14 mouse cellular contexts compared by ENCODE assay signal in the genomic region with DNA sequence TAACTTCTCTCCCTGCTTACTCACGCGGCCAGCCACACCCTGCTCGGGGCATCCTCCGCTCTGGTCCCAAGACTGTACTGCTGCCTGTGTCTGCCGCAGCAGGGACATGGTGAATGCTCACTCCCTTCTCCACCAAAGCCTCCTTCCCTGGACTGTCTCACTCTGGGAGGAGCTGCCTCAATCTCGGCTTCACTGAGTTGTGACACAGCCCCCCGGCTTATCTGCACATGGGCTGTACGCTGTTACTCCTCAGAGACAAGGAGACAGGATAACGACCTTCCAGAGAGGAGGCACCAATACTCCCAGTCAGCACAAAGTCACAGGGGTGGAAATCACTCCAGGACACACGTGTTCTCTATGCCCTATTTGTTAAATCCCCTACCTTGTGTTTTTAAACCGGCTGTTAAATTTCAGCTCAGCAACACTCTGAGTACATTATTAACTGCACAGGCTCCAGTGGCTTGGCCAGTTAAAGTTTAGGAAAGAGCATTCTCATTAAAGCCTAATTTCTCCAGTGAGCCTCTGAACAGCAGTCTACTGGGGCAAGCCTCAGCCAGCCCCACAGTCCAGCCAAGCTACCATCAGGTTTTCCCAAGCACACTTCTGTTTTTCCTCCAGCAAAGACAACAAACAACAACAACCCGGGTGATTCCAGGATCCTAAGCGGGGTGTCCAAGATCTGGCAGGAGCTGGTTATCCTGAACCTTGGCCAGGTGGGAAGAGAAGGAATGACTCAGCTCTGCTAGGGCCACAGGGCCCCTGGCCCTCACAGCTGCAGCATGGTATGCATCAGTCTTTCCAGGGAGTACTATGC. TPM values are rescaled to one million over a fixed set of nuclear protein-coding genes. Genes with fewer than 3 reads are reported as not detected.
A peak's percentile ranks its signal among the peaks of the same experiment; 100 is the strongest.
DNase-seq lines count a peak whose midpoint lies in the region; ATAC-seq and TF ChIP-seq lines count a peak whose summit lies in the region.
"Had no signal": no experiment of that assay in that cellular context is flagged by ENCODE, and none has a peak within 500 bp of the region (broad histone marks: within the 10 kb centered on the region; RNA-seq: fewer than 3 reads in every experiment).

No protein-coding gene starts in this region.

- no peaks in the 10 kb centered on the region for H3K36me3 ChIP-seq in heart, postnatal 0 days (replicated peaks; ENCODE audit: control insufficient read depth, insufficient read depth, low read length)
- no peaks in the 10 kb centered on the region for H3K36me3 ChIP-seq in intestine, embryonic 15.5 days
- no peaks in the 10 kb centered on the region for H3K36me3 ChIP-seq in kidney, adult 2 months (ENCODE audit: control insufficient read depth, insufficient read depth, low read length)
- H3K36me3 ChIP-seq: hindbrain, embryonic 12.5 days had no signal

- no peaks in the 10 kb centered on the region for H3K27me3 ChIP-seq in heart, postnatal 0 days (ENCODE audit: control insufficient read depth, insufficient read depth, low read length)
- H3K27me3 ChIP-seq in intestine, embryonic 15.5 days (replicated peaks): no peaks in the 10 kb centered on the region
- no peaks in the 10 kb centered on the region for H3K27me3 ChIP-seq in kidney, adult 2 months (replicated peaks; ENCODE audit: control insufficient read depth, insufficient read depth, low read length)
- H3K27me3 ChIP-seq: forebrain, embryonic 13.5 days; hindbrain, embryonic 12.5 days had no signal

- ATAC-seq in heart, postnatal 0 days (ENCODE audit: insufficient read depth, low read depth): peak; percentile 41; the same call in 1 of the 2 replicates
- ATAC-seq in intestine, embryonic 15.5 days: peak; percentile 85
- ATAC-seq: forebrain, embryonic 13.5 days had no signal

- no peaks in the 10 kb centered on the region for H3K9me3 ChIP-seq in heart, postnatal 0 days (replicated peaks; ENCODE audit: control insufficient read depth, low read length)
- H3K9me3 ChIP-seq in intestine, embryonic 15.5 days: no peaks in the 10 kb centered on the region
- H3K9me3 ChIP-seq: hindbrain, embryonic 12.5 days had no signal

- no peak overlapping the region for H3K27ac ChIP-seq in heart, postnatal 0 days (ENCODE audit: low read depth)
- H3K27ac ChIP-seq in intestine, embryonic 15.5 days: peak overlapping the region; percentile 65
- peak overlapping the region; percentile 97 for H3K27ac ChIP-seq in kidney, adult 2 months (ENCODE audit: insufficient read depth, low read depth, low read length)
- H3K27ac ChIP-seq: forebrain, embryonic 13.5 days; gastrocnemius, adult 2 months; hindbrain, embryonic 12.5 days had no signal

- peaks cover 9% of the 10 kb centered on the region; the same call in 1 of the 2 replicates for H3K4me1 ChIP-seq in heart, postnatal 0 days (ENCODE audit: control insufficient read depth, insufficient read depth)
- H3K4me1 ChIP-seq in intestine, embryonic 15.5 days (replicated peaks): peaks cover 27% of the 10 kb centered on the region; the same call in 1 of the 2 replicates
- H3K4me1 ChIP-seq in kidney, adult 2 months (ENCODE audit: control insufficient read depth, insufficient read depth, low read length): peaks cover 60% of the 10 kb centered on the region

- H3K4me3 ChIP-seq in heart, postnatal 0 days (ENCODE audit: low read depth, low read length): no peak overlapping the region
- no peak overlapping the region; the same call in 1 of the 2 replicates for H3K4me3 ChIP-seq in intestine, embryonic 15.5 days (replicated peaks)
- peak overlapping the region; percentile 41 for H3K4me3 ChIP-seq in kidney, adult 2 months (ENCODE audit: insufficient read depth, low read depth, low read length)
- H3K4me3 ChIP-seq: forebrain, embryonic 13.5 days; gastrocnemius, adult 2 months; hindbrain, embryonic 12.5 days; myocyte had no signal

- TF ChIP-seq POLR2A in kidney, adult 2 months (IDR thresholded peaks at IDR 0.05; ENCODE audit: low read depth, low read length): no peak

- intact Hi-C loops in heart, postnatal 14 days (cut with DNase I): no loop called here

- TF ChIP-seq EP300 in heart, postnatal 0 days (IDR thresholded peaks at IDR 0.05; ENCODE audit: low read depth): no peak

- no peak for TF ChIP-seq CTCF in heart, postnatal 0 days (IDR thresholded peaks at IDR 0.05; ENCODE audit: low read depth)
- TF ChIP-seq CTCF in kidney, adult 2 months (conservative IDR thresholded peaks at IDR 0.05; ENCODE audit: insufficient read depth, insufficient read length, low read depth, low read length): no peak

- 30% methylated on average over 13 of the region's 13 CpGs for WGBS in heart, postnatal 0 days
- 25% methylated on average over 13 of the region's 13 CpGs for WGBS in intestine, embryonic 15.5 days
- WGBS in kidney, adult 2 months: 18% methylated on average over 13 of the region's 13 CpGs

- no peak overlapping the region for H3K9ac ChIP-seq in heart, postnatal 0 days (replicated peaks; ENCODE audit: low read depth, low read length)
- 0 out of 2 replicates have a peak overlapping the region, but pooled peaks have one; percentile 23 for H3K9ac ChIP-seq in intestine, embryonic 15.5 days
- H3K9ac ChIP-seq: forebrain, embryonic 13.5 days; hindbrain, embryonic 12.5 days had no signal

- DNase-seq in heart, postnatal 0 days (ENCODE audit: low spot score): no peak
- DNase-seq in heart, postnatal 14 days: no peak
- DNase-seq in kidney, adult 2 months: peak; percentile 94
- peak; percentile 47 to 60 for DNase-seq in kidney, postnatal 4 days
- no peak for DNase-seq in cerebellum, adult 9-11 months
- DNase-seq in layer of hippocampus, postnatal 10 days (ENCODE audit: low spot score in 2 of 2): no peak
- DNase-seq: adrenal gland, adult 2 months; cerebellum, postnatal 36 days; gastrocnemius, adult 2 months; right cerebral cortex, postnatal 4 days had no signal

- no peak overlapping the region for H3K4me2 ChIP-seq in heart, postnatal 0 days (ENCODE audit: low read depth, low read length)
- peak overlapping the region; percentile 35 for H3K4me2 ChIP-seq in intestine, embryonic 15.5 days (replicated peaks)
- H3K4me2 ChIP-seq: forebrain, embryonic 13.5 days; hindbrain, embryonic 12.5 days had no signal

RNA-seq across cellular contexts. Expression of a gene that starts 39.9 kb away (rescaled TPM):
- 40.4 and 48.8 TPM in 2 replicates for total RNA-seq in heart, postnatal 0 days (2014; rRNA removed; ENCODE audit: low replicate concordance)
- polyA plus RNA-seq in heart, postnatal 0 days (2015; fragmentation: Nextera tagmentation; extraction: Ambion mirVana): 18.3 and 19.4 TPM in 2 replicates
- total RNA-seq in heart, postnatal 14 days (2021): 1 to 10 TPM; 5.9 to 9.1 TPM
- 21.1 and 21.4 TPM in 2 replicates for polyA plus RNA-seq in intestine, embryonic 15.5 days (2015; fragmentation: Nextera tagmentation; extraction: Ambion mirVana)
- 29.5 and 33.6 TPM in 2 replicates for polyA plus RNA-seq in kidney, adult 2 months (2012; rRNA removed)
- 10 to 100 TPM; 20.5 to 25.9 TPM for total RNA-seq in layer of hippocampus, postnatal 10 days (2021)

Comparison
In these comparisons a context has a peak if more than half of its experiments do, and no peak if none do; other contexts are left out.
1. DNase-seq: peak in kidney, adult 2 months (single experiment) and kidney, postnatal 4 days (2 of 2); none in heart, postnatal 0 days (single experiment), heart, postnatal 14 days (0 of 2), cerebellum, adult 9-11 months (single experiment) and layer of hippocampus, postnatal 10 days (0 of 2).